Mouse (Mus musculus) layer of hippocampus, adult 9-10 months (tissue): Measurements from ENCODE around the gene Tpcn1.

ENCODE experiments used
- DNase-seq: peaks from one replicate; pipeline ENCODE4 v3.0.0; 2022; ENCODE audit warnings: low spot score

The Tpcn1 gene

DNA sequence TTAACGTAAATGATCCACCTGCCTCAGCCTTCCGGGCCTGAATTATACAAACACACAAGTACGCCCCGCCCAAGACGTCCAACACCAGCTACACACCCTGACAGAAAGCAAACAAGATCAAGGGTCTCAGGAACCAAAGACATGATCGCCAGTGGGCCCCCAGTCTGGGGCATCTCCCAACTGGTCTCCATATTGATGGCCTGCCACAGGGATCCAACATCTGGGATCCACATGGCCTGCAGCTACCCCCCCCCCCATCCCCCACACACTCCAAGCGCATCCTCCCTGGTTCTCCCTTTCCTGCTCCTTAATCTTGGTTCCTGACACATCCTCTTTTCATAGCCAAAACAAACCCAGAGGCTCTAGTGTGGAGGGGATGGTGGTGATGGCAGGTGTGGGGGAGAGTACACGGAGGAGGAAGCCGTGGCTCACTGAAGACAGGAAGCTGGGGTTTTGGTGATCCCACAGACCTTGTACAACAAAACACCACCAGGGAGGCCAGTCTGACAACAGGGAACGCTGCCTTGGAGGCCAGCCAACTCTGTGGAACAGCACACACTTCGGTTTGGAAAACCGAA is 9.9 kb downstream of the Tpcn1 start:
- no peak for DNase-seq

DNA sequence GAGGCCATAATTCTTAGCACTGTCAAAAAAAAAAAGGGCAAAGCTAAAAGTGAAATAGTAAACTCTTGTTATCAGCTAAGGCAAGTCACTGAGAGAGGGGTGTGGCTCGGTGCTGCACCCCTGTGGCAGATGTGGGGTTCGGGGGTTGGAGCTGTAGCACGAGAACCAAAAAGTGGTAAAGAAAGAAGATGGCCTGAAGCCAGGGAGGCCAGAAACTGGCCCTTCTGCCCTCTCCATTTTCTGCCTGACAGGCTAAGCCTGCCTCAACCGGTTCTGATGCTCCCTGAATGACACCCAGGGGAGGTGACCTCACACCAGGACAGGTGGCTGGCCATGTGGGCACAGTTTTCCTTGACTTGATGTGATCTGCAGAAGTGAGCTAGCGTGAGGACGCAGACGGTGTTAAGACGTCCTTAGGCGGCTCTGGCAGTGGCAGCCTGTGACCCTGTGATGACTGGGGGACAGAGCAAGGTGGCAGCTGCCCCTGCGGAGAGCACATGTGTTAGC is 10.5 kb downstream of the Tpcn1 start:
- no peak for DNase-seq

DNA sequence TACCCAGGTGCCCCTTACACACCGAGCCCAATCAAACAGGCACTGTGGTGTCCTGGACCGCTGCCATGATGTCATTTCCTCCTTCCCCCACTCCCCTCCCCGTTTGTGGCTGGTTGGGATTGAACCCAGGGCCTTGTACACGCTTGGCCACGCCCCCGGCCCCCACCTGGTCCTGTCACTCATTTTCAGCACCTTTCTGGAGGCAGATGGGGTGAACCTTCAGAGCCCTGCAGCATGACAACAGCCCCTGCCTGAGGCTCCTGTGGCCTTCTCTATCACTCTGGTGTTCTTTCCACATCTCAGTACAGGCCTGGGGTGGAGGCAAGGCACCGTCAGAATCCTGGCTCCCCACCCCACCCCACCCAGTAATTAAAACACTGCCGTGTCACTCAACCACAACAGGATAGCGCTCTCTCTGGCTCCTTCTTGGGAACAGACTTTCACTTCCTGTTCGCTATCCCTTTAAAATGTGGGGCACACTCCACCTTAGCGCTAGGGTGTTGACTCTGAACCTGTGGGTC is 11.6 kb downstream of the Tpcn1 start:
- no peak for DNase-seq

DNA sequence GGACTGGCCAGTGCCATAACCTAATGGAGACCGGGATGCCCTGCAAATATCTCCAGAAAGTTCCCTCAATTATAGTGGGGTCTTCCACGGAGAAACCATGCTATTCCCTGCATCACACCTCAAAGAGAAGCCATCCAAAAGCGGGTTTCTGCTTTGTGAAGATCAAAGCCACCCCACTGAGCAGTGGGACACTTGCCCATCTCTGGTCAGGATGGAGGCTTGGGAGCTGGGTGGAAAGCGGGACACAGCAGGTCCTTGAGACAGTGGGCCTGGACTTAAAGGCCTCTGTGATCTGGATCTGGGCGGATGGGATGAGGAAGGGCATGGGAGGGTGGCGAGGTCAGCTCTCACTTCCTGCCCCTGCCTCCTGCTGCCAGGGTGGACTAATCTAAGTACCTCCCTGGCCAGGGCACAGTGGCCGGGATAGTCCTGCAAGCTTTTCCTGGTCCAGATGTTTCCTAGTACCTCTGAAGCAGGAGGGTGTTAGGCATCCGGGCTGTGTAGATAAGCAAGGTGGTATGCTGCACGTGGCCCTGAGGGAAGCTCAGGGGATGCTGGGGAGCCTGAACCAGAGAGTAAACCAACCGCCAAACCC is 13.9 kb downstream of the Tpcn1 start:
- no peak for DNase-seq

DNA sequence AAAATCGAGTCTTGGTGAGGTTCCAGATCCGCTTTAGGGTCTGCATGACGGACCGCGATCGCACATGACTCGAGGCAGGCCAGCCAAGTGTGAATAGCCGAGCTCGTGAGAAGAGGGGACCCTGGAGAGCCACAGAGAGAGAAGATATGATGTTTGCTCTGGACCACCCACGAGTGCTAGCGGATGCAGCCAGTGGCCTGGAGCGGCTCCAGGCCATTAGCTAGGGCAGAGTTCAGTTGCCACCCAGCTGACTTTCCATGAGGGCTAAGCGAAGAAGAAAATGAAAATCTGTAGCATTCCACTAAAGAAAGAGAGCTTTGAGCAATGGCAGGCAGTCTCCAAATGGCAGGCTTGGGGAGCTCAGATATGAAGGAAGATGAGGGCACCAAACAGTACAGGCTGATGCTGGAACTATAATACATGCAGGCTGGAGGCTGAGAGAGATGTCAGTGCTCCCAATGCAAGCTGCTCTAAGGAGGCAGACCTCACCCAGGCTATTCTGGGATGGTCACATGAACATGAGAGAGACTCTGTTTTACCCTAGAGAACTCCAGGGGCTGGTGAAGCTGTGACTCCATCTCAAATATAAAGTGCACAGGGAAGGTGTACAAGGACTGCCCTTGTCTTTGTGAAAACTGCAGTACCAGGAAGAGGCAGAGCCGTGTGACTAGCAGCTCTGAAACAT is 17.3 kb downstream of the Tpcn1 start:
- DNase-seq = no peak

DNA sequence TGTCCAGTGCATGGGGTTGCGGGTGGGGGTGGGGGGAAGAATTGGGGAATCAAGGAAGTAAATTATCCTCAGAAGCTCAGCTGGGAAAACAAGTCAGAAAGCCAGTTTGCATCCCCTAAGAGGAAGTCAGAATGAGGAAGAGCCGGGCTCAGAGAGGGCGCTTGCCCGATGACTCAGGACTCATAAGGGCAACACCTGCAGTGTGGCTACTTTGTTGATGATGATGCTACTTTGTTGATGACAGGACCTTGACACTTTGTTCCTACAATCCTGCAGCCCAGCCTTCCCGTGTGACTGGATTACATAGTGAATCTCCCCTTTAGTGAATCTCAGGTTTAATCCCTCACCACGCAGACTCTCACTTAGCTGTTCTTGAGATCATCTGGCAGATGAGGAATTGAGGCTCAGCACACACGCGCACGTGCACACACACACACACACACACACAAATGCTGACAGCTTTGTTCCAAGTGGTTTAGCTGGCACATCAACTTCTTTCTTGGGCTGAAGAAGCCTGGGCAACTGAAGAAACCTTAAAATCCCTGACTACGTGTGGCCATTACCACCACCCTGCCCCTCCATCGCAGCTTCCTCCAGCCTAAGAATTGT is 18.1 kb downstream of the Tpcn1 start:
- DNase-seq = no peak

DNA sequence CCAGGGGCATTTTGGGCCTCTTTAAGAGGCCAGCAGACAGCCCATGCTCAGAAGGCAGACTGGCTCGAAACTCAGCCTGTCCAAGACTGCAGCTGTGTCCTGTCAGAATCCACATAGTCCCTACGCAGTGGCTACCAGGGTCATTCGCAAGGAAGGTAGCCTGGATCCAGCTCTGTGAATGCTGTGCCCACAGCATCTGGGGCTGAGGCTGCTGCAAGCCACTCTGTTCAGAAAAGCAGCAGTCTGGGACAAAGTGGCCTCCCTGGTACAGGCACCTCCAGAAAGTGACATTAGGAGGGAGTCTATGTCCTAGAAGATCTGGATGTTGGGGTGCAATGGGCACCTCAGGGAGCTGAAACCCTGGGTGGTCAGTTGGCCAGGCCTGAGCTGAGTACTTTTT is 18.7 kb downstream of the Tpcn1 start:
- no peak for DNase-seq

DNA sequence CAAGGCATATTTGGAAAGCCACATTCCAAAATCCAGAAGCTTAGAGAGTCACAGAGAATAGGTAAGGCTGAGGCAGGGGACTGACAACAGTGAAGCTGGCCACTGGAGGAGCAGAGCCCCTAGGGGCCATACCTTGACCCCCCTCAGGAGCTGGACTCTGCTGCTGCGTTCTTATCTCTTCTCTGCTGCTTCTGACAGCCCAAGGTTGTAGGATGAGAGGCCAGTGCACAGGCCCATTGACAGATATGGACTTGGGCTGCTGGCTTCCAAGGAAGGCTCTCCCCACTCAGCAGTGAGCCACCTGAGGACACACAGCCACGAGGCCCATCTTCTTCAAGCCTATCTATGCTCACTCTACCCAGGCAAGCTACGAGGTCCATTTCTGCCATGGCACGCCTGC is 19.5 kb downstream of the Tpcn1 start:
- DNase-seq = no peak

DNA sequence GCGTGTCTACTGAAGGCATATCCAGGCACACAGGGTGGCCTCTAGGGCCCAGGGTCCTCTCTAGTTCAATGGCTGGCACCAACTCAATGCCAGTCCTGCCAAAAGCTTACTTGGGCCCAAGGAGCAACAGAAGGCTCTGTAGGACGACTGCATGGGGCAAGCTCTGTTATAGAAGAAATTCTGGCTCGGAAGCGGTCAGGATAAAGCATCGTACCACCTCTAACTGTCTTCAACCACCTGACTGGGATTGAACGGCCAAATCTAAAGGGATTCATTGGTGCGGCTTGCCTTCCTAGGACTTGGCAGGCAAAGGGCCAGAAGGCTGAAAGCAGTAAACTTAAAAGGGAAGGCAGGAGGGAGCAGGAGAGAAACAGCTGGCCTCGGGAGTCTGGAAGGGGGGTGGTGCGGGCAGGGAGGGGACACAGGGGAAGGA is 20.1 kb downstream of the Tpcn1 start:
- DNase-seq = no peak

DNA sequence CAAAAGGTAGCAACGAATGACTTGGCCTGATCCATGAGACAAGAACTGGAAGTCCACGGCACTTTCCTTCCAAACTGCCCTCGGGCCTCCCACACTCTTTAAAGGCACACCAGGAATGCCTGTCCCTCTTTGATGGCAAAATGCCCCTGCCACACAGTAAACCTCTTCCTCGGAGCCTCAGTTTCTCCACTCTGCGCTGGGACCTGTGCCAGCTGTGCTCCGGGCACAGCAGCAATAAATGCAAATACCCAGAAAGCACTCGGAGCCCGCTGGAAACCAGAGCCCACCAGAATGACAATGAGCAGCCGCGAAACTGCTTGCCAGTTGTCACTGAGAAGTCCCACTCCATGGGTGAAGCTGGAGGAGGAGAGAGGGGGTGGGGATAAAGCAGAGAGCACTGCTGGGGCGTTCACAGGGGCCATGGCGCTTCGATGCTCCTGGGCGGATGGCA is 20.7 kb downstream of the Tpcn1 start:
- no peak for DNase-seq

DNA sequence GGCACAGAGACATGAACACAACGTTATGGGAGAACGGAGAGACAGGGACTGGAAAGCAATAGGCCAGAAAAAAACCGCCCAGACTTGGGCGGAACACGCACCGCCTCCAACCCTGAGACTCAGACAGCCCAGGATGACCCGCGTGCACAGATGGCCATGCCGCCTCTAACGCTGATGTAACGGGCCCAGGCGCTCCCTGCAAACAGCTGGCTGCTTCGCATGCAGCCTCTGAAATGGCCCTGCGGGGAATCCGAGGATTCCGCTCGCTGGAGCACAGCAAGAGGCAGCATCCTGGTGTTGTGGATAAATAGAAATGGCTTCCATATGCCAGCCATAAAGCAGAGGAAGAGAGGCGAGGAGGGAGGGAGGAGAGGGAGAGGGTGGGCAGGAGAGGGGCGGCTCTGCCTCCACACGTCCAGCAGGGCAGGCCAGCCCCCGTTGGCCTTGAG is 21.2 kb downstream of the Tpcn1 start:
- no peak for DNase-seq

DNA sequence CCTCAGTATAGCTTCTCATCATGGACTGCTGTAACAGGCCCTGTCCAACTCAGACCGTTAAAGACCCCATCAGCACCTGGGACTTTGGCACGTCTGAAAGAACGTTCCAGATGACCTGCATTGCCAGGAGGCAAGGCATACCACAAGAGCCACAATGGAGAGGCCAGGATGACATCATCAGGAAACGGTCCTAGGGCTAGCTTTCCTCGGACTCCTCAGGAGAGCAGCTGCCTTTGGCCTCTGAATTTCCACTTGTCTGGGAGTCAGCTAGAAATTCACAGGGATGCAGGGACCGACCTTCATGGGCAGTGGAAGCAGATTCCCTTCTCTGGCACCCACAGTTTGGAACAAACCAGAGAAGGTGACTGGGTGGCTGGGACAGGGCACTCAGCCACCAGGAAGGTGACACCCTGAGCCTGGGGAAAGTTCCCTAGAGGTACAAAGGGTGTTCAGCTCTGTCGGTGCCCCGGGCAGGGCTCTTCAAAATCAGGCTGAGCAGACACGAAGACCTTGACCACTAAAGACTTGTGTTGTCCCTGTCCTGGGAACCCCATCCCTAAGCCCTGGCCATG is 21.7 kb downstream of the Tpcn1 start:
- no peak for DNase-seq

DNA sequence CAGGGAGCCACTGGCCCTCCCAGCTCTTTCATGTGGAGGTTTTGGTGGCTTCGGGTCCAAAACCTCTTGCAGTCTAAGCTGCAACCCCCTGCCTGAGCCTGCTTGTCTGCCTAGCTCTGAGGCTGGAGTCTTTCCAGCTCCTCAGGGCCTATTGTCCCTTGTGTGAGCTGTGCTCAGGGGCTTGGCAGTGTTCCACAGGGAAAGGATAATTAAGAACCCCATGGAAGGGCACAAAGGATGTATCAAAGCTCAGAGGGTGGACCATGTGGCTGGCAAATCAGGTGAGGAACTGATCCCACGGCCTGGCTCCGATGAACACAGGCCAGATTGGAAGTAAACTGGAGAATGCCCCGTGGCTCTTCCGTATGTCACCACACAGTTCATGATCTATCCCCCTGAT is 22.4 kb downstream of the Tpcn1 start:
- no peak for DNase-seq

DNA sequence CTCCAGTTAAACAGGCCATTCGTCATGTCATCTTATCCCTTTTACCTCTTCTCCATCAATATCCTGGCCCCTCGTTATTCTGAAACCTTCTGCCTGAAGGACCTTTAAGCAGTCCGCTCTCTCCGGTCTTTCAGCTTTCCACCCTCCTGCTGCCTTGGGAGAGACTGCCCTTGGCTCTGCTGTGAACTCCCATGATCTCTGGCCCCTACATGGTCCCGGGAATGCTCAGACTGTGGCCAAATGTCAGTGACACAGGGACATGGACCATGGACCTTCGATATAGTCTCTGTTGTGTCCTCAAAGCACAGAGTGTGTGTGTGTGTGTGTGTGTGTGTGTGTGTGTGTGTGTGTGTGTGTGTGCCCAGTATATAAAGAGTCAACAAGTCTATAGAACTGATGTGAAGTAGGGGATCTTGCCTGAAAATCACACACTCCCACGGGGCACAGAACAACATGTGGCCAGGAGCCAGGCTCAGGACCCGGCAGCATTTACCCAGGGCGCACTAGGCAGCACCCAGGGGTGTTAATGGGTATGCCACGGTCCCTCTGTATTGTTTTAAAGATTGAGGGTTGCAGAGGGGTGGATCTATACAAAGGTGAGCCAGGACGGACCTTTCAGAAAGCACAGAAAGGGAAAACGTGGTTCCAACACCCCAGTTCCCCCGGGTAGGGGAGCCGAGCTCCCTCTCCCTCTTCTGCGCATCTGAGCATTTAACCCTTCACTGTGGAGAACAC is 23.1 kb downstream of the Tpcn1 start:
- no peak for DNase-seq

DNA sequence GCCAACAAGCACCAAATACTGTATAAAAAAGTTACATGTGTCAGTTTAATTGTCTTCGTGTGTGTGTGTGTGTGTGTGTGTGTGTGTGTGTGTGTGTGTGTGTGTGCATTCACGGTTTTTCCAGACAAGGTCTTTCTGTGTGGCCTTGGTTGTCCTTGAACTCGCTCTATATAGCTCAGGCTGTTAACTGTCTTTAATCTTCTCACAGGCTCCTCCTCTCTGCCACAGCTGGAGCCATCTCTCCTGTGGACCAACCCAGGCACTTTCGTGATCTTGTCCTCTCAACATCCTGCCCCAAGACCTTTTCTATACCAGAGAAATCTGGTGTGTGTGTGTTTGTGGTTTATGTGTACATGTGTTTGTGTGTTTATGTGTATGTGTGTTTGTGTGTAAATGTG is 24.6 kb downstream of the Tpcn1 start:
- DNase-seq = no peak

DNA sequence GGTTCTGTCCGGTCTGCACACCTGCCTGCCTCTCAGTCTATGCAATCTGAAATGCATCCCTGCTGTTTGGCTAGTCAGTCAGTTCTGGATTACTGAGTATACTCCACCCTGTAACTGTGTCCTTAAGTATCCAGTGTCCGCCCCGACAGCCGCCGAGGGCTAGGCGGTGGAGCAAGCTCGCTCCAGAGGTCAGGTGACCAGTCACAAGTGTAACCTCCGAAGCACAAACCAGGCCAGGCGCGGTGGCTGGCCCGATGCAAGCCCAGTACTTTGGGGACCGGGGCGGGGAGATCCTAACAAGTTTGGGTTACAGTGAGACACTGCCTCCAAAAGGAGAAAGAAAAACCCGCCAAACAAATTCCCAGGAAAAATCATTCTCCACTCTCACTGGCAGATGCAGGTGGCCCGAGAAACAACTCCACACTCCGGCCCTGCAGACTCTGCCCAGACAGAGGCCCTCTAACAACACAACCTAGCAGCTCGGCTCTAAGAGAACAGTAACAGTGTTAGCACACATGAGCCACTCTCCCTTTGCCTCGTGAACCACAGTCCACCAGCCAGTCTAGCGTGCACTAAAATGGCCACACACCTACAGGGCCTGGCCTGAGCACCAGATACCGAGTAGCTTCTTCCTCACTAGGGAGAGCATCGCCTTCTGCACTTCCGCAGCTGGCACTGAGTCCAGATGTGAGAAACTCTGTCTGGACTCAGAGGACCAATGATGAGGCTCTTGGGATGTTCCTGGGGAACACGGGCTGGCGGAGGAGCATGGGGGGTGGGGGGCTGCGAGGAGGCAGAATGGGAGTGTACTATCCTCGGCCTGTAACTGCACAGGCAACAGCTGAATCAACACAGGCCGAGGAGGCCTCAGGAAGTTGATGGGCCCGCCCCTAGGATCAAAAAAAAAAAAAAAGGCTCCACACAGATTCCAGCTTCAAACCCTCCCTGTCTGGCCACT is 25.2 kb downstream of the Tpcn1 start:
- DNase-seq = no peak

DNA sequence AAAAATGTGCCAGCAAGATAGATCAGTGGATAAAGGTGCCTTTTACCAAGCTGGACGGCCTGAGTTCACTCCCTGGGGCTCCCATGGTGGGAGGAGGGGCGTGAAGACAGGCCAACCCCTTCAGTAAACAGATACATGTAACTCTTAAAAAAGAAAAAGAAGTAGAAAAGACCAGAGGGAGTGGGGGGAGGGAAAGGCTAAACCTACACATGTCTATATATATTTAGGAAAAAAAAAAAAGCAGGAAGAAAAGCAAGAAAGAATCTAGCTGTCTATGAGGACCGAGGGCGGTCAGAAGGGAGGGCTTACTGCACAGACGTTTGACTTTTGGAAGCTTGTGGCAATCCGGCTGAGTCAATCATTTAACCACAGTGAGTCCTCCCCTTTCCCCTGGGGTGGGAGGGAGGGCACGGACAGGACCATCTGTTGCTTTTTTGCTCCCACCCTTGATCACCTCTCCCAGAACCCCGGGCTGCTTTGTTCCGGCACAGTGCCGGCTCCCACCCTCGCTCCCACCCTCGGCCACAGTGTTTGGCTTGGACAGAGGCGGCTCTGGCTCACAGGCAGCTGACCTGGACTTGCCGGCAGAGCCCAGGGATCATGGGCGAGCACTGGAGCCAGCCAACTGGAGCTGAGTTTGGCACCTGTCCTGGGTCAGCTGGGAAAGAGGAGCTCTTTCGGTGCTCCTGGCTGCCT is 27.7 kb downstream of the Tpcn1 start:
- DNase-seq = no peak

DNA sequence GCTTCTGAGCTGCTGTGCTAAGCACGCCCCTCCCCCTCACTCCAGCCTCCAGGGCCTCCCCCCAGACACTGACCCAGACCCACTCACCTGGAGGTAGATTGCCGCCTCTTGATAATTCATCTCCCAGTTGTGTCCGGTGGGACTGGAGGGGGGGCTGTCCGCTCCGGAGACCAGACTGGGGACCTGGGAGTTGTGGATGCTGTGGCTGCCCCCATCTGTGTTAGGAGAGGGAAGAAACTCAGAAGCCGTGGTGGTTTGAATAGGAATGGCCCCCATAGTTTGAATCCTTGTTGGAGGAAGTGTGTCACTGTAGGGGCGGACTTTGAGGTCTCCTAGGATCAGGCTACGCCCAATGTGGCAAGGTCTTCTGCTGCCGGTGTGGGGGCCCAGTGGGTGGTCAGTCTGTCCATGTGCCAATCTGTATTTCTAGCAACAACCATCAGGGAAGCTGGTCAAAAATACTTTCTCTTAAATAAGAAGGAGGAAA is 28.3 kb downstream of the Tpcn1 start:
- no peak for DNase-seq

DNA sequence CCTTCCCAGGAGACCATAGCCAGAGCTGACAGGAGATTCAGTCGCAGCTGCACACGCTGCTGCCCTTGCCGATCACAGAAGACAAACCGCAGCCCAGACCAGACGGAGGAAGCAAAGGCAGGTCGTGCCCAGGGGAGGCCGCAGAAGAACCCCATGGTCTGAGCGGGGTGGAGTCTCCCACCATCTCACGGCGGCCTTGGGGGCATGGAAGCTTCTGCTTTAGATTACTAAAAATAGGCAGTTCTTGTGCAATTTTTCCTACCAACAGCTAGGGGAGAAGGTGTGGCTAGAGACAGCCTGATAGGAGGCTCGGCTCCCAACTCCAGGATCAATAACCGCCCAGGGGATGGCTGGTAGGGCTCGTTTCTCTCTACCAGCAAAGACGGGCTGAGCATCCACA is 29.7 kb downstream of the Tpcn1 start:
- DNase-seq = no peak

DNA sequence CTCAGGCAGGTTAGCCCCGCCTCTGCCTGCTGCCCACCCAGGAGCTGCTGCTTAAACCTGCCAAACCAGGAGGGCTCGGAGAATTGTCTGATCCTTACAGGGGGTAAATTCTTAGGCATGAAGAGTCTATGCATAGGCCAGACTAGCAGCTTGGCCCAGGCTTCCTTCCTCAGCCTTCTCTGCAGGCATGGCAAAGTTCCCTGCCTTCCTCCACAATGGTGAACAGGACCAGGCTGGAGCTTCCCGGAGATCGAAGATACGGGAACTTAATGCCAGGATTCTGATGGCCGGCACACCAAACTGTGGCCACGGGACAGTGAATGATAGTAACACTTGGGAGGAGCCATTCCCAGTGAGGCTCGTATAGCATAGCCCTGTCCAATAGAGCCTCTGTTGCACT is 30.4 kb downstream of the Tpcn1 start:
- DNase-seq = no peak
